Mouse (Mus musculus) midbrain, embryonic 11.5 days (tissue): ENCODE measurements around the gene Slc25a25. TPM values are rescaled to one million over a fixed set of nuclear protein-coding genes. Genes with fewer than 3 reads are reported as not detected.
A peak's percentile ranks its signal among the peaks of the same experiment; 100 is the strongest.

Source experiments
- ATAC-seq: fragments of 200-750 bp; cut with Nextera tagmentation; 2 replicates; pipeline ENCODE4 v1.8.0; 2017; ENCODE audit warnings: moderate TSS enrichment, moderate library complexity; ENCODE audit not compliant: low FRiP score
- DNase-seq: peaks from one replicate; pipeline ENCODE4 v3.0.0; 2015; ENCODE audit warnings: low spot score; ENCODE audit errors: missing footprints
- H3K27ac ChIP-seq: fragments of 300-500 bp; sonication (generic); 2 replicates; pipeline ENCODE4 v1.5.1; 2014; ENCODE audit warnings: low read depth, low read length
- H3K27me3 ChIP-seq: fragments of 300-500 bp; sonication (generic); 2 replicates; pipeline ENCODE4 v1.6.1; 2014; ENCODE audit warnings: mild to moderate bottlenecking, low read length, moderate library complexity, mixed read lengths; ENCODE audit not compliant: control insufficient read depth, insufficient read depth
- H3K36me3 ChIP-seq: fragments of 300-500 bp; sonication (generic); 2 replicates; pipeline ENCODE4 v1.6.1; 2014; ENCODE audit warnings: mild to moderate bottlenecking, low read length, moderate library complexity, mixed read lengths; ENCODE audit not compliant: control insufficient read depth, insufficient read depth
- H3K4me1 ChIP-seq: fragments of 300-500 bp; sonication (generic); 2 replicates; pipeline ENCODE4 v1.6.1; 2014; ENCODE audit warnings: low read length; ENCODE audit not compliant: control insufficient read depth, insufficient read depth
- H3K4me2 ChIP-seq: fragments of 300-500 bp; sonication (generic); 2 replicates; pipeline ENCODE4 v1.6.1; 2014; ENCODE audit warnings: mild to moderate bottlenecking, moderate library complexity
- H3K4me3 ChIP-seq: fragments of 300-500 bp; sonication (generic); 2 replicates; pipeline ENCODE4 v1.5.1; 2014; ENCODE audit warnings: low read depth, low read length
- H3K9ac ChIP-seq: fragments of 300-500 bp; sonication (generic); 2 replicates; pipeline ENCODE4 v1.6.1; 2014; ENCODE audit warnings: low read length
- H3K9me3 ChIP-seq: fragments of 300-500 bp; sonication (generic); 2 replicates; pipeline ENCODE4 v1.6.1; 2016; ENCODE audit warnings: low read length; ENCODE audit not compliant: control insufficient read depth
- WGBS: fragments of 180-500 bp; shearing (Covaris S2); extraction: QIAGEN DNeasy Blood & Tissue Kit; methylation state at CpG from one replicate; pipeline ENCODE4 v1.1.7; 2014; 5-methylcytosine and 5-hydroxymethylcytosine counted together
- polyA plus RNA-seq: library from polyadenylated mRNA; unstranded; fragments of >200 nt; fragmentation: Nextera tagmentation; extraction: Ambion mirVana; gene quantifications from 2 replicates; pipeline ENCODE4 v1.2.1, GENCODE M21; 2014

Slc25a25 gene
- polyA plus RNA-seq, 1 experiment from 2014 or later = 20.4 TPM

GRCm38 (mm10) chr2:32451870-32452372 is 676 bp upstream of the Slc25a25 start:
- H3K4me1 ChIP-seq = peaks cover 13% of the 10 kb centered on the region
- ATAC-seq (peak; percentile 95), DNase-seq (peak; percentile 99)
- peak overlapping the region; percentile 81 for H3K4me2 ChIP-seq
- H3K4me3 ChIP-seq = peak overlapping the region; percentile 77
- peak overlapping the region; percentile 83 for H3K27ac ChIP-seq
- H3K9me3 ChIP-seq = no peaks in the 10 kb centered on the region
- no peaks in the 10 kb centered on the region for H3K27me3 ChIP-seq
- under 1% methylated on average over 25 of the region's 25 CpGs for WGBS
- no peaks in the 10 kb centered on the region for H3K36me3 ChIP-seq
- peak overlapping the region; percentile 51 for H3K9ac ChIP-seq

DNA sequence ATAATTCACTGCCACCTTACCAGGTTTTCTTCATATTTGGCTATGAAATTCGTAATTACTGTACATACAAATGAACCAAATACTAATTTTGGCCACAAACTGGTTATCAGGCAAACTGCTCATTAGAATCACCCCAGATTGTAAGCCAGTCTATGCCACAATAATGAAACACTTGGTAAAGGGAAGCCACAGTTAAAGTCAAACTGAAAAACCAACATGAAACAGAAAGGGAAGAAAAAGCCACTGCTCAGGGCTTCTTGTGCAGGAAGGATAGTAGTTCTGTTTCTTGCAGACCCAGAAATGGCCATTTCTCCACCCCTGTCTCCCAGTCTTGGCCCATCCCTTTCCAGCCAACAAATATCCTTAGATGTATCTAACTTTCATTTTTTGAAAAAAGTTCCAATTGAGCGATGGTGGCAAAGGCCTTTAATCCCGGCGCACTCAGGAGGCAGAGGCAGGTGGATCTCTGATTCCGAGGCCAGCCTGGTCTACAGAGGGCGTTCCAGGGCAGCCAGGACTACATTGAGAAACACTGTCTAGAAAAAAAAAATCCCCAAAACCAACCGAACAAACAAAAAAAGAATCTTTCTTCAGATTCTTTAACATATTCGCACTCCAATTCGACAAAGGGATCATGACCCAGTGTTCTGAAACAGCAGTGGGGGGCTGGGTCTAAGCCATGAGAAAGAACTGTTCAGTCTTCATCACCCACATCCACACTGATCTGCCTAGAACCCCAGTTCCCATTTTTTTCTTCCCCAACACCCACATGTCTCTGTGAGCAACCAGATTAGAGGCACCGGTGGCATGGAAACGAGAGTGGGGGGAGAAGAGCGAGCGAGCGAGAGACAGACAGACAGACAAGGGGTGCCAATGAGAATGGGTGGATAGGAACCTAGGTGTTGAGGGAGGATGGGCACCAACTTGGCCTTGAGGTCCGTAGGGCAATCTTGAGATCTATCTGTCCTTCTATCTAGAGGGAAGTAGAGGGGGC is 1.2 kb downstream of the Slc25a25 start, which contains the start of gene Naif1:
Gene Naif1, plus strand, starts transcription at position 697 of the 994 bp plus-strand sequence.
- Histone ChIP-seq H3K27ac (peak within 1 kb of the TSS; percentile 83), H3K4me3 (peak within 1 kb of the TSS; percentile 77), H3K27me3 (no peaks in the 10 kb centered on the region), H3K4me1 (peaks cover 13% of the 10 kb centered on the region), H3K9ac (peak within 1 kb of the TSS; percentile 79), H3K4me2 (peak within 1 kb of the TSS; percentile 81), H3K36me3 (no peaks in the 10 kb centered on the region), H3K9me3 (no peaks in the 10 kb centered on the region)
- 80% methylated on average over 15 of the region's 15 CpGs for WGBS
- no peak for ATAC-seq
- no peak for DNase-seq

- Histone ChIP-seq H3K4me2 (no peak overlapping the region), H3K4me3 (no peak overlapping the region), H3K36me3 (no peaks in the 10 kb centered on the region), H3K27ac (no peak overlapping the region), H3K27me3 (no peaks in the 10 kb centered on the region), H3K4me1 (peaks cover 13% of the 10 kb centered on the region), H3K9ac (no peak overlapping the region), H3K9me3 (no peaks in the 10 kb centered on the region)
- DNase-seq = no peak
- ATAC-seq = no peak
- WGBS = 94% methylated on average over 1 of the region's 1 CpGs
These were observed 2.8 kb downstream of the Slc25a25 start for GRCm38 (mm10) chr2:32448480-32448879.

DNA sequence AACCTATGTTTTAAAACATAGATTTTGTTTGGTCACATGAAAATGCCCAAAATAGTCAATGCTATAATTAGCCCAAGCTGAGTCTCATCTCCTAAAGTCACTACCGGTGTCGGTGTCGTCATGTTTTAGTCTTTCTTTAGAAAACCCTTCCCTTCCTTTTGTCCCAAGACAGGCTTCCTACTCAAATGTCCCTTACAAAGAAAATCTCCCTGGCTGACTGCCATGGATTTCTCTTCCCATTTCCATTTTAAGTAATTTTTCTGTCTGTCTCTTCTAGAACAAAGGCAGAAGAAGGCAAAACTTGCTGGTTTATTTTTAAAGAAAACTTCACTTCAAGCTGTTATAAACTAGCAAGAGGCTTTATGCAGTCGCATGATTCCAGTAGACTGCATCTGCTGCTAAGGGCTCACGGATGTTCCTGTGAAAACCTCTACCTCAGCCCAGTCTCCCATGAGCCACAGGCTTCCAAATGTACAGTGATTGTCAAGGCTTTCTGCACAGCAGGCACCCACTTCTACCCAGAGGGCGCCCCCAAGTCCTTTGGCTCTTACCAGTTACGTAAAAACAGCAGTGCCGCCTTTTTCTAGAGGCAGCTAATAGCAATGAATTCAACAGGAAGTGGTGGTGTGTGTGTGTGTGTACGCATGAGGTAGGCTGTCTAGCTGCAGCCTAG is 3.8 kb downstream of the Slc25a25 start:
- H3K4me3 ChIP-seq = no peak overlapping the region
- no peak overlapping the region for H3K27ac ChIP-seq
- no peak overlapping the region for H3K9ac ChIP-seq
- no peaks in the 10 kb centered on the region for H3K27me3 ChIP-seq
- no peaks in the 10 kb centered on the region for H3K36me3 ChIP-seq
- ATAC-seq (no peak), DNase-seq (no peak)
- WGBS = 86% methylated on average over 9 of the region's 9 CpGs
- no peak overlapping the region for H3K4me2 ChIP-seq
- peaks cover 7% of the 10 kb centered on the region for H3K4me1 ChIP-seq
- H3K9me3 ChIP-seq = no peaks in the 10 kb centered on the region

DNA sequence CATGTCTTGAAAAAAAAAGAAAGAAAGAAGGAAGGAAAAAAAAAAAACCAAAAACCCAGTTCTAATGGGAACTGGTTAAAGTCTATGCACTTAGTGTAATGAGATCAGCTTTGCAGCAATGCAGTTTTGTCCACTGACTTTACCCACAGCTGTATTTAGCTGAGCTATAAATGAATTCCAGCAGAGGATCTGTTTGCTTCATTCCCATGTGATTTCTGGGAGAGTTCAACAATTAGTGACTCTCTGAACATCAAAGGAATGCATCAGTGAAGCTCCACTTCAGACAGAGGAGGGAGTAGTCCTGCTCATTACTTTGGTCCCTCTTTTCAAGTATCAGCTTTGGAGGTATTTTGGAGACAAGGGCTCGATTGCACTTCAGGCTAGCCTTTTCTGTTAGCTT is 5.7 kb downstream of the Slc25a25 start:
- WGBS = 79% methylated on average over 1 of the region's 1 CpGs
- H3K9me3 ChIP-seq = no peaks in the 10 kb centered on the region
- no peak overlapping the region for H3K4me2 ChIP-seq
- ATAC-seq = no peak
- H3K4me1 ChIP-seq = peaks cover 2% of the 10 kb centered on the region; the same call in 1 of the 2 replicates
- H3K9ac ChIP-seq = no peak overlapping the region
- no peak overlapping the region for H3K4me3 ChIP-seq
- H3K27ac ChIP-seq = no peak overlapping the region
- H3K36me3 ChIP-seq = no peaks in the 10 kb centered on the region
- no peaks in the 10 kb centered on the region for H3K27me3 ChIP-seq
- peak; percentile 41 for DNase-seq

GRCm38 (mm10) chr2:32441550-32441949 is 9.7 kb downstream of the Slc25a25 start:
- ATAC-seq (no peak), DNase-seq (peak; percentile 75)
- H3K9me3 ChIP-seq = no peaks in the 10 kb centered on the region
- WGBS = 93% methylated on average over 2 of the region's 2 CpGs
- H3K27me3 ChIP-seq = no peaks in the 10 kb centered on the region
- H3K4me3 ChIP-seq = no peak overlapping the region
- H3K27ac ChIP-seq = no peak overlapping the region
- H3K4me1 ChIP-seq = peaks cover 10% of the 10 kb centered on the region
- no peak overlapping the region for H3K4me2 ChIP-seq
- no peak overlapping the region for H3K9ac ChIP-seq
- H3K36me3 ChIP-seq = no peaks in the 10 kb centered on the region

GRCm38 (mm10) chr2:32440632-32441031 is 10.6 kb downstream of the Slc25a25 start:
- ATAC-seq (no peak), DNase-seq (peak; percentile 72)
- Histone ChIP-seq H3K9ac (no peak overlapping the region), H3K4me2 (no peak overlapping the region), H3K27me3 (no peaks in the 10 kb centered on the region), H3K4me1 (peaks cover 16% of the 10 kb centered on the region), H3K9me3 (no peaks in the 10 kb centered on the region), H3K27ac (no peak overlapping the region), H3K4me3 (no peak overlapping the region), H3K36me3 (no peaks in the 10 kb centered on the region)
- 85% methylated on average over 1 of the region's 1 CpGs for WGBS

- Histone ChIP-seq H3K4me3 (no peak overlapping the region), H3K27ac (no peak overlapping the region), H3K4me1 (peaks cover 16% of the 10 kb centered on the region), H3K27me3 (no peaks in the 10 kb centered on the region), H3K36me3 (no peaks in the 10 kb centered on the region), H3K9ac (no peak overlapping the region), H3K4me2 (no peak overlapping the region), H3K9me3 (no peaks in the 10 kb centered on the region)
- 69% methylated on average over 2 of the region's 2 CpGs for WGBS
- DNase-seq (peak; percentile 39), ATAC-seq (no peak)
These were observed 11.1 kb downstream of the Slc25a25 start for GRCm38 (mm10) chr2:32440164-32440563.

GRCm38 (mm10) chr2:32439177-32439576 is 12.1 kb downstream of the Slc25a25 start:
- no peak overlapping the region for H3K9ac ChIP-seq
- peaks cover 16% of the 10 kb centered on the region for H3K4me1 ChIP-seq
- no peak overlapping the region for H3K4me3 ChIP-seq
- WGBS = 59% methylated on average over 6 of the region's 6 CpGs
- H3K27ac ChIP-seq = no peak overlapping the region
- H3K9me3 ChIP-seq = no peaks in the 10 kb centered on the region
- peak; percentile 71 for DNase-seq
- no peaks in the 10 kb centered on the region for H3K27me3 ChIP-seq
- no peak overlapping the region for H3K4me2 ChIP-seq
- no peaks in the 10 kb centered on the region for H3K36me3 ChIP-seq
- ATAC-seq = no peak
